Mouse (Mus musculus) ovary, adult 18-20 months (tissue): Measurements from ENCODE around the gene Cryba4.

Experiments
- DNase-seq: peaks from one replicate; pipeline ENCODE4 v3.0.0; 2022; ENCODE audit warnings: low spot score, mixed read lengths

Cryba4 gene

GRCm38 (mm10) chr5:112206543-112207255 is 45.6 kb downstream of the Cryba4 start:
- DNase-seq: no peak

- no peak for DNase-seq
Measured at GRCm38 (mm10) chr5:112199656-112200055, 52.7 kb downstream of the Cryba4 start.
